Mouse (Mus musculus) thymus, postnatal 14 days (tissue): ENCODE results near the gene Tmem259.
A peak's percentile ranks its signal among the peaks of the same experiment; 100 is the strongest.

Experiments used
- DNase-seq: peaks from one replicate; pipeline ENCODE4 v3.0.0; 2021

Tmem259 gene

GRCm38 (mm10) chr10:79986232-79986878, 2.2 kb upstream of the Tmem259 start:
- peak; percentile 34 for DNase-seq

DNA sequence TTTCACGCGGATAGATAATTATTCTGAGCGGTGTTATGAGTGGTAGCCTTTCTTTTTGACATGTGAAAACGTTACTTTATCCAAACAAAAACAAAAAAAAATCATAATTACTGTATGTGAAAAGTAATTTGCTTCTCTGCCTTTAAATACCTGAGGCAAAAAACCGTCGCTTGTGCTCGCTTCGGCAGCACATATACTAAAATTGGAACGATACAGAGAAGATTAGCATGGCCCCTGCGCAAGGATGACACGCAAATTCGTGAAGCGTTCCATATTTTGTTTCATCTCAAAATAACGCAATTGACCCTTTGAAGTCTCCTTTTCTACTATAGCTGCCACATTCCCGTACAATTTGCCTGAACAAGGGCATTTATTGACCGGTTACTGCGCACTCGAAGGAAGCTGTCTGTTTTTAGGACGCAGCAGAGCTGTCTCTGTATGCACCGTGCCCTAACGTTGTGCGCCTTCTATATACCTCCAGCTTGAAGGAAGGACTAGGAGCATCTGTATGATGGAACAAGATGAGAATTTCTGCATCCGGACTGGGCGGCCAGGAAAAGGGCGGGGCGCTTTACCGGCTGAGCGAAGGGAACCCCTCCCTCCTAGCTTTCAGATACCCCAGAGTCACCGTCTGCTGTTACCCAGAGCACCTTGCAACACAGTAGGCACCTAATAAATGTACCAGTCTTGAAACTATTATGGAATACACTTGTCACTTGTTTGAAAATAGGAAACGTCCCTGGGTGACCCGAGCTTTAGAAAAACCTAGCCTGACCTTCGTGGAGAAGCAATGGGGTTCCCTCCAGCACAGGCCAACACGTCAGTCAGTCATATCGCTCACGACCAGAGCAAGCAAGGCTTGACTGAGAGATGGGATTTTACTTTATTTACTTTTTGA, 1.5 kb upstream of the Tmem259 start:
- peak; percentile 84 for DNase-seq

DNA sequence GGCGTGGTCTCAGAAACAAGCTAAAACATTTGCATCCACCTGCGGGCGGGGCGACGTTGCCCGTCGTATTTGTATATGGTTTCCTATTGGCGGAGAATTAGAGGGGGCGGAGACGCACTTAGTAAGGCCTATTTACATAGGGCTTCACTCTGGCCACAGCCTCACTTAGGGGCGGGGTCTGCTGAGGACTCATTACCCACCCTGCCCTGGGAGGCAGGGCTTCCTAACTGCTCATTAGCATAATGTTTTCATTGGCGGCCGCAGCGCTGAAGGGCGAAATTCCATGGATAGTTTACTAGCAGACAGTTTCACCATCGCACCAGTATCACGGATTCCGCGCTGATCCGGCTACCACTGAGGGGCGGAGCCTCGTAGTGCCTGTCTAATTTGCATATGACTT, 741 bp upstream of the Tmem259 start:
- DNase-seq, result peak; percentile 97

GRCm38 (mm10) chr10:79983670-79984069, 460 bp downstream of the Tmem259 start:
- DNase-seq, result peak; percentile 79

DNA sequence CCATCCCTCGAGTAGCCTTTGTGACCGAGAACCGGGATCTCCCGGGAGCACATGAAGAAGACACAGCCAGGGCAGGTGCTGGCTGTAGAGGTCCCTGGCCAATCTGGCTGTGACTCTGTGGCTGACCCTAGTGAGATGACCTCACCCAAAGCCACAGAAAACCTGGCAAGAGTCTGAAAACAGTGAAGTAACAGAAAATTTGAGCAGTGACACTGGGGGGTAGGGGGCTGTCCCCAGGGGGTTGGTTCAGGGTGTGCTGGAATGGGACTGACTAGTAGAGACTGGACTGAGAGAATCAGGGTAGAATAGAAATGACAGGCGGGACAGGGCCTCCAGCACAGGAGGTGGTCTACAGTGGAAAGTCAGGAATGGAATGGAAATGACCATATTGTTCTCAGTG, 925 bp downstream of the Tmem259 start:
- DNase-seq, result peak; percentile 22

DNA sequence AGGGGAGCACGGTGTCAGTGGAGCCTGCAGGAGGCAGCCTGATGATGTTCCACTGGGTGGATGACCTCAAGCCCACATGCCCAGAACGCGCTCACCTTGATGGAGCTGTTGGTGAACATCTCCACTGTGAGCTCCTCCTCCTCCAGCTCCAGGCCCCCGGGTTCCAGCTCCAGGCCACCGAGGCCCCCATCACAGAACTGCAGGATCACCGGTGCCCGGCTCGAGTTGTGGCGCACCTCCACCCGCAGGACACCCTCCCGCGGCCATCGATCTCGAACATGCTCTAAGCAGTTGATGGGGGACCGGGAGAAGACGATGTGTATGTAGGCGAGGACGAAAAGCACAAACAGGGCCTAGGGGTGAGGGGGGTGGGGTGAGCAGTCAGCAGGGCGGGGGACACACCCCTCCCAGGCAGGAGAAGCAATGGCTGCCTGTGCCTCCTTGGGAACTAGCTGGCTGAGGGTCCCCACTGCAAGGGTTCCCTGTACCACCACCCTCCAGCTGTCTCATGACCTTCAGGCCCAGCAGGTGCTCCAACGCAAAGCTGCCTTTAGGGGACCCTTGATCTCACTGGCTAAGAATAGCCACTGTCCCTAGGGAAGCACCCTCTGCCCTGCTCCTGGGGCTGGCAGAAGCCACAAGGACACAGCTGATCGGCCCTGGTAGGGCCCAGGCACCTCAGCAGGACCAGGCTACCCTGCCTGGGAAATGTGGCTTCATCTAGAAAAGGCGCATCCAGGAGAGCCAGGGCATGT, 4.6 kb downstream of the Tmem259 start:
- DNase-seq, result no peak

GRCm38 (mm10) chr10:79978061-79978460, 6.1 kb downstream of the Tmem259 start:
- no peak for DNase-seq

DNA sequence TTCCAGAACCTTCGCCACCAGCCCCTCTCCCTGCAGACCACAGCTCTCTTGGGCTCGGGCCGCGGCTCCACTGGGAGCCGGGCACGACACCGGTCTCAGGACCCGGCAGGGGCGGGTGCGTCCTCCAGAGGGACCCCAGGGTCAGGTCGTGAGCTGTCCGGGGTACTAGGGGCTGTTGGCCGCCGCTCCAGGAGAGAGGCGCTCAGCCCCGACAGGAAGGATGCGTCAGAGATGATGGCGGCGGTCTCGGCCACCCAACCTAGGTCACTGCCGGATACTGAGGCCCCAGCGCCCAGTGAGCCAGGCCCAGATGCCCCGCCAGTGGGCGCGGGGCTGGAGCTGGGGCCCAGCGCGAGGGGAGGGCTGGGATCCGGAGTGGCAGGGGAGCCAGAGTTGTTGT, 6.8 kb downstream of the Tmem259 start:
- no peak for DNase-seq

DNA sequence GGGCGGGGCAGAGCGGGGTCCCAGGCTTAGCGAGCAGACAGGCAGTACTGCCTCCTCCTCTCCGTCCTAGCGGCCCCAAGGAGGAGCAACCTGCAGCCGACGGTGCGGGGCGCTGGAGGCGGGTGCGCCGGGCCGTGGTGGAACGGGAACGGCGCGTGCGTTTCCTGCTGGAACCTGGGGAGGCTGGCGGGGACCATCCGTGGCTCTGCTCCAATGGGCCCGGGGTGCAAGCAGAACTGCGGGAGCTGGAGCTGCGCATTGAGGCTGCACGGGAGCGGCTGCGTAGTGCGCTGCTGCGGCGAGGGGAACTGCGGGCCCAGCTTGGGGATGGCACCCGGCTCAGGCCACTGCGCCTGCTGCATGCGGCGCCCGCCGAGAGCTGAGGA, 7.4 kb downstream of the Tmem259 start:
- DNase-seq, result no peak

GRCm38 (mm10) chr10:79976071-79976721, 7.9 kb downstream of the Tmem259 start:
- DNase-seq, result no peak

DNA sequence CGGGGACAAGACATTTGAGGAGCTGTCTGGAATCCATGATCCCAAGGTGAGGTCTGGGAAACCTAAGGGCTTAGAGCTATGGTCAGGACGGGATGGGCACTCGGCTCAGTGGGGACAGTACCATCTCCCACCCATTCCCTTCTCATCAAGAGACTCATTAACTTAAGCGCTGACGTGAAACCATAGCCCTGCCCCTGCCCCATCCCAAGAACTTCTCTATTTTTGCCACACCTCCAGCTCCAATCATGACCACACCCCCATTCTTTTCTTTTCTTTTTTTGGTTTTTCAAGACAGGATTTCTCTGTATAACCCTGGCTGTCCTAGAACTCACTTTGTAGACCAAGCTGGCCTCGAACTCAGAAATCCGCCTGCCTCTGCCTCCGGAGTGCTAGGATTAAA, 9.5 kb downstream of the Tmem259 start:
- no peak for DNase-seq

DNA sequence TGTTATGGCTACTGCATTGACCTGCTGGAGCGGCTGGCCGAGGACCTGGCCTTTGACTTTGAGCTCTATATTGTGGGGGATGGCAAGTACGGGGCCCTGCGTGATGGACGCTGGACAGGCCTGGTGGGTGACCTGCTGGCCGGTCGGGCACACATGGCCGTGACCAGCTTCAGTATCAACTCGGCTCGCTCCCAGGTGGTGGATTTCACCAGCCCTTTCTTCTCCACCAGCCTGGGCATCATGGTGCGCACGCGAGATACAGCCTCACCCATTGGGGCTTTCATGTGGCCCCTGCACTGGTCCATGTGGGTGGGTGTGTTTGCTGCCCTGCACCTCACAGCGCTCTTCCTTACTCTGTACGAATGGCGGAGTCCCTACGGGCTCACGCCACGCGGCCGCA, 10.0 kb downstream of the Tmem259 start:
- no peak for DNase-seq

GRCm38 (mm10) chr10:79972831-79973230, 11.3 kb downstream of the Tmem259 start:
- no peak for DNase-seq

DNA sequence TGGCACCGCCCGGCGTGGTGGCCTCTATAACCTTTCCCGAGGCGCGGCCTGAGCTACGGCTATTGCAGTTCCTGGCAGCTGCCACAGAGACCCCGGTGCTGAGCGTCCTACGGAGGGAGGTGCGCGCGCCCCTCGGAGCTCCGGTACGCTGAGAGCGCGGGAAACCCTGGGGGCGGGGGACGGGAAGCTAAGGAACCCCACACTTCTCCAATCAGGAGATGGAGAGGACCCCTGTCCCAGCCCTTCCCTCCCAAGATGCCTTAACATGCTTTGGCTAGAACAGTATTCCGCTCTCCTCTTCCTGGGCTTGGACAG, 13.0 kb downstream of the Tmem259 start:
- no peak for DNase-seq

DNA sequence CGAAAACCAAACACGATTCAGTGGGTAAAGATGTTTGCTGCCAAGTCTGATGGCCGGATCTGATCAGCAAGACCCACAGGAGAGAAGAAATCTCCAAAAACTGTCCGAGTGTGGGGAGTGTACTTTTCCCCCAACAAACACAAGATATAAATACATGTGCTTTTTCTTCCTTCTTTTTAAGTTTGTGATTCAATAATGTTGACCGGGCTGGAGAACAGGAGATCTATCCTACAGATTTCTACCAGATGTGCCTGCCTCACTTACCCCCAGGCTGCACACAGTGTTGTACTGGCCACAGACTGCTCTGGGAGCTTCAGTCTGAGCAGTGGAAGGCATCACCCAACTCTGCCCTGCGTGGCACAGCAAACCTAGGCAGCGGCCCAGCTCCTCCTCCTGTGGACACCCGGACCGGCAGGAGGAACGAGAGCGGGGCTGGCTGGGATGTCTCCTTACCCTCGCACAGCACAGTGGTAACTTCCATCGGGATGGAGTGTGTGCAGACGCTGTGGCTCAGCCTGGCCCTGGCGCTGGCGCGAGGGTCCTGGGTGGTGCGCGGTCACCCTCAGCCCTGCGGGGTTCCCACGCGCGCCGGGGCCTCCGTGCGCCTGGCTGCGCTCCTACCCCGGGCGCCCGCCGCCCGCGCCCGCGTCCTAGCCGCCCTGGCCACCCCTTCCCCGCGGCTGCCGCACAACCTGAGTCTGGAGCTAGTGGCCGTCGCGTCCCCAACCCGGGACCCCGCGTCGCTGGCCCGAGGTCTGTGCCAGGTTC, 13.5 kb downstream of the Tmem259 start, which contains the start of gene Grin3b:
Grin3b (plus strand) TSS at position 301 of the 768 bp plus-strand sequence.
- DNase-seq, result no peak

DNA sequence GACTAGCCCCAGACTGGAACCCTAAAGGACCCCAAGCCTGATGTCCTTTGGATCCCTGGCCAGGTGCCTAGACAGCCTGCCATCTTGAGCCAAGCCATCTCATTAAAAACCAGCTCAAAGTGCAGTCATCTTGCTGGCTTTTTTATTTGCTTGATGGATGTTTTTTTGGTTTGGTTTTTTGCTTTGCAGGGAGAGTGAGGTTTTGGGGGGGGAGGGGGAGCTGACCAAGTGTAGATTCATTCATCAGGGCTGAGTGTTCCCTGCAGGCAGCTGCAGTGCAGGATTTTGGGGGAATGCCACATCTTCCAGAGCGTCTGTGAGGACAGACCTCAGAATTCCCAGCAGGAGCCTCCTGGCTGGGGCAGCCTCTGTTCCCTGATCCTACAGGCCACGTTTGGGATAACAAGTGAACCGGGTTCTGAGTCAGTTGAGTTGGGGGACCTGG, 15.0 kb downstream of the Tmem259 start:
- DNase-seq, result no peak

DNA sequence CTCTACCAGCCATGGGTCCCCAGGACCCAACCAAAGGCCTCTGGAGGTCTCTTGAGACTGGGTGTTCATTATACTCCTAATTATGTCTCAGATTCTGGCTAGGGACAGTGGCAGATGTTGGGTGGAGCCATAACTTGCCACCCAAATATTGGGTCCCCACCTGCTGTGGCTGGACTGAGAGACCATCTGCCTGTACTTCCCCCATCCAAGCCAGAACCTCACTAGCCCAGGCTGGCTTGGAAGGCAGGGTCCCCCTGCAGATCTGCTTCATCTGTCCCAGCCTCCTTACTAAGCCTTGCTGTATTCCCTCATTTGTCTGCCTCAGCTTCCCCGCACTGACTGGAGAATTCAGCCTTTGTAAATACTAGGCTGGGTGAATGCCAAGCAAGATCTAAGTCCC, 15.9 kb downstream of the Tmem259 start:
- DNase-seq, result no peak

DNA sequence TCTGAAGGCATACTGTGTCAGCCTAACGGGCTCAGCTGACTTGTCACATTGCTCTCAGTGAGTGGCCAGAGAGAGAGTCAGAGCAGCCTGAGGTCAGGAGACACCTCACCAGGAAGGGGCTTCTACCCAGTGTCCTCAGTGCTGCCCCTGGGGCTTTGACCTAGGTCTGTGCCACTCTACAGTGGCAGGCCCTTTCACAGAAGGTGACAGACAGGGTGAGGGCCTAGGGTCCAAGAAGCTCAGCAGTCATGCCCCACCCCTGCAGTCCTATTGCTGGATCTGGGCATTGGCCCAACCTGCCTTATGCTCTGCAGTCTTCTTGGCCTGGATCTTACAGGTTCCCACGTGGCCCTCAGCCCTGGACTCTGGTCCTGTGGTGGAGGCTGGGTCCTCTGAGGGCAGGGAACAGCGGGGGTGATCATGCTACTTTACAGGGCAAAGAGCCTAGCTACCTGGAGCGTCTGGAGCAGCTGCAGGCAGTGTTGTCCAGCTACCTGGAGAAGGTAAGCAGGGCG, 17.2 kb downstream of the Tmem259 start:
- DNase-seq, result no peak

DNA sequence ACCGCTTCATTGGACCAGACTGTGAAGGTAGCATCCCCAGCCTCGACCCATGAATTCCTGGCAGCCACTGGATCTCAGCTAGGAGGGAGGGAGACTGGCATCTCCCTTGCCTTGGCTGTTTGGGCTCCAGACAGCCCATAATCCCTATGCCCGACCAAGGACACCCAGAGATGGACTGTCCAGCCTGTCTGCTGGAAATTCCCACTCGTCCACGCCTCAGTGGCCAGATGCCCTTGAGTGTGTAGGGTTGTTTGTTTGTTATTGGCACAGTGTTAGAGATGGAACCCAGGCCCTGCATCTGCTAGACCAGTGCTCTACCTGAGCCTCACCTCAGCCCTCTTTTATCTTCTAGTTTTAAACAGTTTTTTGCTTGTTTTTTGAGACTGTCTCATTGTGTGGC, 18.8 kb downstream of the Tmem259 start:
- DNase-seq, result no peak

DNA sequence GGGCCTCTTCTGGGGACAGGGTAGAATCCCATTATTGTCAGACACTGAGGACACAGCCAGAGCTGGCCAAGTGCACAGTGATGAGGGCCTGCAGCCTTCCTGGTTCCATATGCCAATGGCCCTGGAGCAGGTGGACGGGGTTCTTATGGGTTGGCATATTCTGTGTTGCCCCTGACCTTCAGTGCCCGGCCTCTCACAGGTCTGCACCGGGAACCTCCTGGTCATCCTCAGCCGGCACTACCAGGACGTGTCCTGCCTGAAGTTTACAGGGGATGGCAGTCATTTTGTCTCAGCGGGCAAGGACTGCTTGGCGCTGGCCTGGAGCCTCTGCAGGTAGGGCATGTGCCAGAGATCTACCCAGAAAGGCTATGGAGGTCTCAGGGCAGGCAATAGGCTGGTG, 19.4 kb downstream of the Tmem259 start:
- DNase-seq, result no peak

- no peak for DNase-seq
Measured at GRCm38 (mm10) chr10:79960671-79961294, 23.3 kb downstream of the Tmem259 start.
